Mouse (Mus musculus) macrophage (primary cell): ENCODE results near the gene Ppp1r14d. TPM values are rescaled to one million over a fixed set of nuclear protein-coding genes. Genes with fewer than 3 reads are reported as not detected.
A peak's percentile ranks its signal among the peaks of the same experiment; 100 is the strongest.

Experiments used
- H3K27ac ChIP-seq: fragments of 350-480 bp; formaldehyde crosslinking; 2 replicates; pipeline ENCODE4 v1.9.0; 2021
- H3K36me3 ChIP-seq: fragments of 350-480 bp; formaldehyde crosslinking; 2 replicates; pipeline ENCODE4 v1.9.0; 2021; ENCODE audit errors: inconsistent target
- H3K4me3 ChIP-seq: fragments of 350-480 bp; formaldehyde crosslinking; 2 replicates; pipeline ENCODE4 v1.9.0; 2021; ENCODE audit errors: inconsistent target
- H3K79me2 ChIP-seq: fragments of 350-480 bp; formaldehyde crosslinking; 2 replicates; pipeline ENCODE4 v1.9.0; 2021; ENCODE audit errors: inconsistent target
- WGBS: methylation state at CpG from one replicate; pipeline ENCODE4 v1.1.7; 2026; ENCODE audit warnings: inconsistent platforms; ENCODE audit not compliant: missing documents; 5-methylcytosine and 5-hydroxymethylcytosine counted together
- polyA plus RNA-seq: library from polyadenylated mRNA; stranded (reverse); fragments of 250-400 nt; gene quantifications from 3 replicates; pipeline ENCODE4 v1.2.4, GENCODE M21; 2018; ENCODE audit warnings: inconsistent platforms
- total RNA-seq, 78 experiments: library from RNA; depleted of rRNA; stranded (reverse); fragments of 250-400 nt; gene quantifications; 1 replicate in 9 of 78; 2 replicates in 24 of 78; 3 replicates in 43 of 78; 4 replicates in 2 of 78; pipeline ENCODE4 v1.2.4; 2018; ENCODE audit warnings: inconsistent platforms in 56 of 78

Ppp1r14d gene
- total RNA-seq (2018; cell fraction: chromatin; rRNA removed) = not detected
- not detected for total RNA-seq (2018; cell fraction: cytosol; rRNA removed)
- not detected for total RNA-seq (2018; cell fraction: nucleus; rRNA removed)
- polyA plus RNA-seq = not detected in 3 replicates

- Histone ChIP-seq H3K4me3 (no peak within 1 kb of the TSS), H3K36me3 (no peaks in the 10 kb centered on the region), H3K27ac (no peak within 1 kb of the TSS), H3K79me2 (no peaks in the 10 kb centered on the region)
- 82% methylated on average over 5 of the region's 6 CpGs for WGBS
These were observed at the start of gene Ppp1r14d for GRCm38 (mm10) chr2:119229775-119230704. TSS of gene Ppp1r14d (minus strand) at chr2:119229906.

GRCm38 (mm10) chr2:119277810-119278209 lies 48.1 kb upstream of the Ppp1r14d start:
- H3K36me3 ChIP-seq = no peaks in the 10 kb centered on the region
- H3K79me2 ChIP-seq = no peaks in the 10 kb centered on the region
- no peak overlapping the region for H3K27ac ChIP-seq
- no peak overlapping the region for H3K4me3 ChIP-seq
- 94% methylated on average over 23 of the region's 23 CpGs for WGBS

- WGBS = 80% methylated on average over 7 of the region's 7 CpGs
- Histone ChIP-seq H3K79me2 (no peaks in the 10 kb centered on the region), H3K4me3 (no peak overlapping the region)
These were observed 47.2 kb upstream of the Ppp1r14d start for GRCm38 (mm10) chr2:119276926-119277325.

GRCm38 (mm10) chr2:119274126-119274525 lies 44.4 kb upstream of the Ppp1r14d start:
- 100% methylated on average over 1 of the region's 1 CpGs for WGBS
- no peak overlapping the region for H3K27ac ChIP-seq
- no peaks in the 10 kb centered on the region for H3K36me3 ChIP-seq
- H3K79me2 ChIP-seq = peaks cover 16% of the 10 kb centered on the region
- no peak overlapping the region for H3K4me3 ChIP-seq

More at GRCm38 (mm10) chr2:119276926-119277325, 47.2 kb upstream of the Ppp1r14d start:
- Histone ChIP-seq H3K36me3 (no peaks in the 10 kb centered on the region), H3K27ac (no peak overlapping the region)

GRCm38 (mm10) chr2:119270643-119271331 lies 41.1 kb upstream of the Ppp1r14d start, which contains the start of gene Rhov:
TSS of gene Rhov (minus strand) at chr2:119271272.
- Histone ChIP-seq H3K27ac (no peak within 1 kb of the TSS), H3K4me3 (peak within 1 kb of the TSS; percentile 44), H3K79me2 (peaks cover 21% of the 10 kb centered on the region), H3K36me3 (no peaks in the 10 kb centered on the region)
- WGBS = 4% methylated on average over 46 of the region's 49 CpGs

GRCm38 (mm10) chr2:119270286-119270642 lies 40.6 kb upstream of the Ppp1r14d start:
- H3K79me2 ChIP-seq = peaks cover 21% of the 10 kb centered on the region
- peak overlapping the region; percentile 44 for H3K4me3 ChIP-seq
- no peaks in the 10 kb centered on the region for H3K36me3 ChIP-seq
- no peak overlapping the region for H3K27ac ChIP-seq
- 90% methylated on average over 9 of the region's 9 CpGs for WGBS

GRCm38 (mm10) chr2:119263813-119264212 lies 34.1 kb upstream of the Ppp1r14d start:
- peak overlapping the region; percentile 73 for H3K27ac ChIP-seq
- 77% methylated on average over 5 of the region's 5 CpGs for WGBS
- peaks cover 2% of the 10 kb centered on the region; the same call in 1 of the 2 replicates for H3K79me2 ChIP-seq
- H3K36me3 ChIP-seq = no peaks in the 10 kb centered on the region
- no peak overlapping the region for H3K4me3 ChIP-seq

- Histone ChIP-seq H3K4me3 (no peak overlapping the region), H3K79me2 (no peaks in the 10 kb centered on the region), H3K36me3 (no peaks in the 10 kb centered on the region), H3K27ac (peak overlapping the region; percentile 73)
- WGBS = 4% methylated on average over 8 of the region's 8 CpGs
These were observed 33.3 kb upstream of the Ppp1r14d start for GRCm38 (mm10) chr2:119262978-119263377.

GRCm38 (mm10) chr2:119261326-119261725 lies 31.6 kb upstream of the Ppp1r14d start:
- H3K4me3 ChIP-seq = no peak overlapping the region
- H3K79me2 ChIP-seq = no peaks in the 10 kb centered on the region
- no peaks in the 10 kb centered on the region for H3K36me3 ChIP-seq
- WGBS = 83% methylated on average over 2 of the region's 2 CpGs
- no peak overlapping the region for H3K27ac ChIP-seq

GRCm38 (mm10) chr2:119260518-119260917 lies 30.8 kb upstream of the Ppp1r14d start:
- Histone ChIP-seq H3K36me3 (no peaks in the 10 kb centered on the region), H3K27ac (no peak overlapping the region), H3K79me2 (no peaks in the 10 kb centered on the region), H3K4me3 (no peak overlapping the region)
- WGBS = 75% methylated on average over 1 of the region's 1 CpGs

GRCm38 (mm10) chr2:119254976-119255375 lies 25.3 kb upstream of the Ppp1r14d start:
- Histone ChIP-seq H3K27ac (no peak overlapping the region), H3K36me3 (no peaks in the 10 kb centered on the region), H3K79me2 (no peaks in the 10 kb centered on the region), H3K4me3 (no peak overlapping the region)
- 58% methylated on average over 7 of the region's 7 CpGs for WGBS

GRCm38 (mm10) chr2:119250826-119251478 lies 21.2 kb upstream of the Ppp1r14d start:
- H3K36me3 ChIP-seq = no peaks in the 10 kb centered on the region
- 11% methylated on average over 11 of the region's 11 CpGs for WGBS
- no peaks in the 10 kb centered on the region for H3K79me2 ChIP-seq
- no peak overlapping the region for H3K4me3 ChIP-seq
- 0 out of 2 replicates have a peak overlapping the region, but pooled peaks have one; percentile 19 for H3K27ac ChIP-seq

GRCm38 (mm10) chr2:119250377-119250776 lies 20.7 kb upstream of the Ppp1r14d start:
- Histone ChIP-seq H3K4me3 (no peak overlapping the region), H3K79me2 (no peaks in the 10 kb centered on the region), H3K27ac (no peak overlapping the region), H3K36me3 (no peaks in the 10 kb centered on the region)
- 68% methylated on average over 5 of the region's 5 CpGs for WGBS

- WGBS = 85% methylated on average over 4 of the region's 4 CpGs
- H3K36me3 ChIP-seq = no peaks in the 10 kb centered on the region
- no peaks in the 10 kb centered on the region for H3K79me2 ChIP-seq
- H3K4me3 ChIP-seq = no peak overlapping the region
- no peak overlapping the region for H3K27ac ChIP-seq
These were observed 19.9 kb upstream of the Ppp1r14d start for GRCm38 (mm10) chr2:119249592-119250061.
